Mouse (Mus musculus) telencephalon, adult 2 months (tissue): ENCODE results near the gene Shc2.

Source experiments
- DNase-seq: peaks from one replicate; pipeline ENCODE4 v3.0.0-alpha.2; 2011; ENCODE audit warnings: low read depth, low spot score

Gene Shc2

GRCm38 (mm10) chr10:79581501-79581900 is 56.2 kb downstream of the Shc2 start:
- no peak for DNase-seq

GRCm38 (mm10) chr10:79580811-79581210 is 56.9 kb downstream of the Shc2 start:
- DNase-seq = no peak

GRCm38 (mm10) chr10:79580356-79580755 is 57.4 kb downstream of the Shc2 start:
- DNase-seq = no peak

- no peak for DNase-seq
Measured at GRCm38 (mm10) chr10:79579781-79580180, 57.9 kb downstream of the Shc2 start.

- no peak for DNase-seq
Measured at GRCm38 (mm10) chr10:79578891-79579290, 58.8 kb downstream of the Shc2 start.

- no peak for DNase-seq
Measured at GRCm38 (mm10) chr10:79578276-79578675, 59.4 kb downstream of the Shc2 start.

- DNase-seq = no peak
Measured at GRCm38 (mm10) chr10:79577376-79577775, 60.3 kb downstream of the Shc2 start.

- no peak for DNase-seq
Measured at GRCm38 (mm10) chr10:79575754-79576153, 62.0 kb downstream of the Shc2 start.

GRCm38 (mm10) chr10:79574796-79575195 is 62.9 kb downstream of the Shc2 start:
- DNase-seq = no peak

- DNase-seq = no peak
Measured at GRCm38 (mm10) chr10:79574350-79574749, 63.4 kb downstream of the Shc2 start.

GRCm38 (mm10) chr10:79573611-79574010 is 64.1 kb downstream of the Shc2 start:
- no peak for DNase-seq

- no peak for DNase-seq
Measured at GRCm38 (mm10) chr10:79571314-79571713, 66.4 kb downstream of the Shc2 start.

GRCm38 (mm10) chr10:79569921-79570320 is 67.8 kb downstream of the Shc2 start:
- no peak for DNase-seq
